Mouse (Mus musculus) kidney, embryonic 16.5 days (tissue): Measurements from ENCODE around the gene Kirrel3. TPM values are rescaled to one million over a fixed set of nuclear protein-coding genes. Genes with fewer than 3 reads are reported as not detected.

Experiments used
- ATAC-seq: fragments of 200-750 bp; cut with Nextera tagmentation; 2 replicates; pipeline ENCODE4 v1.8.0; 2017; ENCODE audit warnings: moderate TSS enrichment; ENCODE audit not compliant: low FRiP score, low TSS enrichment
- H3K27ac ChIP-seq: fragments of 300-500 bp; sonication (generic); 2 replicates; pipeline ENCODE4 v1.5.1; 2014; ENCODE audit warnings: low read length
- H3K27me3 ChIP-seq: fragments of 300-500 bp; sonication (generic); 2 replicates; pipeline ENCODE4 v1.6.1; 2014; ENCODE audit warnings: low read length, control low read depth, mixed read lengths; ENCODE audit not compliant: insufficient read depth
- H3K36me3 ChIP-seq: fragments of 300-500 bp; sonication (generic); 2 replicates; pipeline ENCODE4 v1.6.1; 2014; ENCODE audit warnings: low read length, control low read depth, mixed read lengths; ENCODE audit not compliant: insufficient read depth
- H3K4me1 ChIP-seq: fragments of 300-500 bp; sonication (generic); 2 replicates; pipeline ENCODE4 v1.6.1; 2014; ENCODE audit warnings: low read length, control low read depth, mixed read lengths; ENCODE audit not compliant: insufficient read depth
- H3K4me2 ChIP-seq: fragments of 300-500 bp; sonication (generic); replicated peaks from 2 replicates; pipeline ENCODE4 v1.6.1; 2014; ENCODE audit warnings: low read depth, low read length
- H3K4me3 ChIP-seq: fragments of 300-500 bp; sonication (generic); 2 replicates; pipeline ENCODE4 v1.5.1; 2014; ENCODE audit warnings: mild to moderate bottlenecking, low read length
- H3K9ac ChIP-seq: fragments of 300-500 bp; sonication (generic); replicated peaks from 2 replicates; pipeline ENCODE4 v1.6.1; 2014; ENCODE audit warnings: low read length
- H3K9me3 ChIP-seq: fragments of 300-500 bp; sonication (generic); 2 replicates; pipeline ENCODE4 v1.6.1; 2016; ENCODE audit warnings: low read length, control low read depth
- WGBS: fragments of 180-500 bp; shearing (Covaris S2); extraction: QIAGEN DNeasy Blood & Tissue Kit; methylation state at CpG from one replicate; pipeline ENCODE4 v1.1.7; 2014; 5-methylcytosine and 5-hydroxymethylcytosine counted together
- polyA plus RNA-seq: library from polyadenylated mRNA; unstranded; fragments of >200 nt; fragmentation: Nextera tagmentation; extraction: Ambion mirVana; gene quantifications from 2 replicates; pipeline ENCODE4 v1.2.1, GENCODE M21; 2015

Kirrel3 gene
- polyA plus RNA-seq, 1 experiment from 2014 or later, result 2.6 TPM

DNA sequence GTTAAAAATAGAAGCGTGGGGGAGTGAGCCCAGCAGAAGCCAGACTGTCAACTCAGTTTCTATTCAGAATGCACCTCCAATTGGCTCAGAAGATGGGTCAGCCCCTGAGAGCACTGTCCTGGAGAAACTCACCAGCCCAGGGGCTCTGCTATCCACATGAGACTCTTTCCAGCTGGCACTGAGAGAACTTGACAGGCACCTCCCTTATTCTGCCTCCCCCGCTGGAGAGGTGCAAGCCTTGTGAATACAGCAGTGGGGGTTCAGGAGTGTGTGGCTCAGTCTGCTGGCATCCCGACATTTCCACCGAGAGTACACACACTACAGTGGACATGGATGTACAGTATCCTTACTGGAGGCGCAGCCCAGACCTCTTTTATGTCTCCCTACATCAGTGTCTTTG, 210.0 kb downstream of the Kirrel3 start:
- no peaks in the 10 kb centered on the region for H3K27me3 ChIP-seq
- H3K4me1 ChIP-seq, result no peaks in the 10 kb centered on the region
- H3K4me3 ChIP-seq, result no peak overlapping the region
- H3K36me3 ChIP-seq, result no peaks in the 10 kb centered on the region
- no peak overlapping the region for H3K9ac ChIP-seq
- ATAC-seq, result peak; percentile 59
- no peak overlapping the region for H3K27ac ChIP-seq
- H3K4me2 ChIP-seq, result no peak overlapping the region
- 67% methylated on average over 5 of the region's 5 CpGs for WGBS
- no peaks in the 10 kb centered on the region for H3K9me3 ChIP-seq

- no peaks in the 10 kb centered on the region for H3K9me3 ChIP-seq
- 0 out of 2 replicates have a peak, but pooled peaks have one; percentile 5 for ATAC-seq
- H3K4me3 ChIP-seq, result no peak overlapping the region
- H3K27ac ChIP-seq, result no peak overlapping the region
- H3K36me3 ChIP-seq, result no peaks in the 10 kb centered on the region
- no peaks in the 10 kb centered on the region for H3K27me3 ChIP-seq
- WGBS, result 71% methylated on average over 12 of the region's 12 CpGs
- no peak overlapping the region for H3K4me2 ChIP-seq
- H3K4me1 ChIP-seq, result peaks cover 15% of the 10 kb centered on the region
- no peak overlapping the region for H3K9ac ChIP-seq
Observed at GRCm38 (mm10) chr9:34703547-34704300, 218.0 kb downstream of the Kirrel3 start.

DNA sequence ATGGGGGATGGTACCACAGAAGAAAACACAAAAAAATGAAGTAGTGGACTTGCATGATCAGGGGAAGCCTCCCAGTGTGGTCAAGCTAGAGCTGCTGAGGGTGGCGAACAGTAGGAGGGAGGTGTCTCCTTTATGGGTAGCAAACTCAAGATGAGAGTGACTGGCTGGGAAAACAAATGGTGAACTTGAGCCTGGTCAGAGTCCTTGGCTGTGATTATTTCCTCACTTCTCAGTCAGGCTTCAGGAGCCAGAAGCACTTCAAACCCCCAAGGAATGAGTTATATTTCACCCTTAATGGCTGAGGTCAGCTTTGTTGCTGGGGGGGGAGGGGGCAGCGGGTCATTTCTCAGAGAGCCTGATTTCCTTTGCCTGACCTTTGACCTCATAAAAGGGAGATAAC, 218.7 kb downstream of the Kirrel3 start:
- Histone ChIP-seq H3K4me1 (peaks cover 15% of the 10 kb centered on the region), H3K9ac (no peak overlapping the region), H3K9me3 (no peaks in the 10 kb centered on the region), H3K4me3 (no peak overlapping the region), H3K36me3 (no peaks in the 10 kb centered on the region), H3K27ac (no peak overlapping the region), H3K27me3 (no peaks in the 10 kb centered on the region), H3K4me2 (no peak overlapping the region)
- WGBS, result 4% methylated on average over 2 of the region's 2 CpGs
- ATAC-seq, result peak; percentile 65

GRCm38 (mm10) chr9:34706350-34706873, 220.7 kb downstream of the Kirrel3 start:
- WGBS, result 34% methylated on average over 4 of the region's 4 CpGs
- no peak overlapping the region for H3K9ac ChIP-seq
- peaks cover 15% of the 10 kb centered on the region for H3K4me1 ChIP-seq
- H3K4me3 ChIP-seq, result no peak overlapping the region
- no peak for ATAC-seq
- no peak overlapping the region for H3K27ac ChIP-seq
- H3K36me3 ChIP-seq, result no peaks in the 10 kb centered on the region
- no peaks in the 10 kb centered on the region for H3K9me3 ChIP-seq
- H3K4me2 ChIP-seq, result no peak overlapping the region
- no peaks in the 10 kb centered on the region for H3K27me3 ChIP-seq

DNA sequence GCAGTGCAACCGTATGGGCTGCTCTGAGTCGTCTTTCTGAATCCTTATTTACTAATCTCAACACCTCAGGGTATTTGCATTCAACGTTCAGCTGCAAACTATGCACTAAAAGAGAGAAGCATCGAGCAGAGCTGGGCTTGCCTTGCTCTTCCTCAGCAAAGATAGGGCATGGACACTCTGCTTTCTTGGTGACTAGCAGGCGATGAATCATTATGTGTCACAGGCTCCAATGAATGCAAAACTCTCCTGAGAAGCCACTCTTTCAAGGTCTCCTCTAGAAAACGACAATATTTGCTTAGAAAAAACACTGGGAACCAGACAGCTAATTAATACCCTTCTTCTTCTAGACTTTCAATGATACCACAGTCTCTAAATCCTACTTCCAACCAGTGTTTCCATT, 223.0 kb downstream of the Kirrel3 start:
- WGBS, result 85% methylated on average over 6 of the region's 6 CpGs
- Histone ChIP-seq H3K9ac (no peak overlapping the region), H3K36me3 (no peaks in the 10 kb centered on the region), H3K4me2 (no peak overlapping the region), H3K27me3 (no peaks in the 10 kb centered on the region), H3K9me3 (no peaks in the 10 kb centered on the region), H3K4me1 (peaks cover 14% of the 10 kb centered on the region), H3K4me3 (no peak overlapping the region), H3K27ac (no peak overlapping the region)
- no peak for ATAC-seq

DNA sequence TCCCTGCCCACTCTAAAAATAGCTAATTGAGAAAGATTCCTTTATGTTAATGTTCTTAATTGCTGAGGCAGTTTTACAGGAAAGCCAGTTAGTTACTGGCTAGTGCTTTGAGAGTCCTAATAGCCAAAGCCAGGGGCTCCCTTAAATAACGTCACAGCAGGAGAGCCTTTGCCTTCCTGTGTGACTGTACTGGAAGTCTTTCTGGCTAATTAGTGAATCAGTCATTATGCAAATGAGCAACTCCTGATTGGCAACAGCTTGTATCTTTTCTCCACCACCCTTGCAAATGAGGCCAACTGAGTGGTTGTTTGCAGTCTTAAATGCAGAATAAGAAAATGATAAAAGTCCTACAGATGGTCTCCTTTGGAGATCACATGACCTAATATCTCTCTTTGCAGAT, 226.3 kb downstream of the Kirrel3 start:
- no peak overlapping the region for H3K4me3 ChIP-seq
- no peak overlapping the region for H3K9ac ChIP-seq
- no peak overlapping the region for H3K4me2 ChIP-seq
- H3K27me3 ChIP-seq, result no peaks in the 10 kb centered on the region; the same call in 1 of the 2 replicates
- 21% methylated on average over 1 of the region's 1 CpGs for WGBS
- H3K36me3 ChIP-seq, result no peaks in the 10 kb centered on the region
- H3K4me1 ChIP-seq, result no peaks in the 10 kb centered on the region
- H3K9me3 ChIP-seq, result no peaks in the 10 kb centered on the region
- H3K27ac ChIP-seq, result no peak overlapping the region
- no peak for ATAC-seq

DNA sequence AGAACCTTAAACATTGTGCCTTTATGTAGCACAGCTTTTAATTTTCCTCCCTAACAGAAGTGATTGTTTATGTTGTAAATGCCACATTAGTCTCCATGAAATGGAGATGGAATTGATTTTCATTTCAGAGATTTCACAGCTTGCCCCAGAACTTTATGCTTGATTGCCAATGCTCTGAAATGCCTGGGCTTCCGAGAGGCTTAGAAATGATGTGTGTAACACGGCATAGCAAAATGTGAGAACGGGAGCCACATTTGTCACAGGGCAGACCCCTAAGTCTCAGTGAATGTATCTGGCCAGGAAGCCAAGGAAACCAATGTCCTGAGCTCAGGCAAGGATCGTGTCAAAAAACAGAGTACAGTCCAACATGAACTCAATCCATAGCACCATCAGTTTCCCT, 227.3 kb downstream of the Kirrel3 start:
- ATAC-seq, result no peak
- 74% methylated on average over 4 of the region's 4 CpGs for WGBS
- Histone ChIP-seq H3K9me3 (no peaks in the 10 kb centered on the region), H3K27ac (no peak overlapping the region), H3K36me3 (no peaks in the 10 kb centered on the region), H3K4me3 (no peak overlapping the region), H3K4me2 (no peak overlapping the region), H3K4me1 (no peaks in the 10 kb centered on the region), H3K27me3 (no peaks in the 10 kb centered on the region; the same call in 1 of the 2 replicates), H3K9ac (no peak overlapping the region)

- WGBS, result 87% methylated on average over 4 of the region's 4 CpGs
- ATAC-seq, result no peak
- Histone ChIP-seq H3K27ac (no peak overlapping the region), H3K4me2 (no peak overlapping the region), H3K36me3 (no peaks in the 10 kb centered on the region), H3K9me3 (no peaks in the 10 kb centered on the region), H3K4me1 (no peaks in the 10 kb centered on the region), H3K9ac (no peak overlapping the region), H3K27me3 (no peaks in the 10 kb centered on the region; the same call in 1 of the 2 replicates), H3K4me3 (no peak overlapping the region)
Observed at GRCm38 (mm10) chr9:34713462-34713926, 227.8 kb downstream of the Kirrel3 start.

GRCm38 (mm10) chr9:34714996-34715619, 229.4 kb downstream of the Kirrel3 start:
- WGBS, result 68% methylated on average over 3 of the region's 3 CpGs
- no peak for ATAC-seq

GRCm38 (mm10) chr9:34716476-34716875, 230.8 kb downstream of the Kirrel3 start:
- no peaks in the 10 kb centered on the region; the same call in 1 of the 2 replicates for H3K27me3 ChIP-seq
- no peak overlapping the region for H3K4me2 ChIP-seq
- peaks cover 3% of the 10 kb centered on the region; the same call in 1 of the 2 replicates for H3K4me1 ChIP-seq
- no peak overlapping the region for H3K27ac ChIP-seq
- H3K36me3 ChIP-seq, result no peaks in the 10 kb centered on the region
- no peak overlapping the region for H3K4me3 ChIP-seq
- H3K9me3 ChIP-seq, result no peaks in the 10 kb centered on the region
- no peak overlapping the region for H3K9ac ChIP-seq
- 75% methylated on average over 2 of the region's 2 CpGs for WGBS
- ATAC-seq, result no peak

More at GRCm38 (mm10) chr9:34714996-34715619, 229.4 kb downstream of the Kirrel3 start:
- H3K4me3 ChIP-seq, result no peak overlapping the region
- H3K4me1 ChIP-seq, result no peaks in the 10 kb centered on the region
- H3K27ac ChIP-seq, result no peak overlapping the region
- no peaks in the 10 kb centered on the region; the same call in 1 of the 2 replicates for H3K27me3 ChIP-seq
- no peak overlapping the region for H3K4me2 ChIP-seq
- H3K9ac ChIP-seq, result no peak overlapping the region
- no peaks in the 10 kb centered on the region for H3K36me3 ChIP-seq
- H3K9me3 ChIP-seq, result no peaks in the 10 kb centered on the region
